Mouse (Mus musculus) layer of hippocampus, adult 18-20 months (tissue): ENCODE results near the gene Tmppe. TPM values are rescaled to one million over a fixed set of nuclear protein-coding genes. Genes with fewer than 3 reads are reported as not detected.
"Not testable (repeated sequence)": the region's sequence is repeated elsewhere in the genome, so short reads cannot be mapped to it uniquely, and the experiment has no call there.

Experiments
- DNase-seq, 2 experiments: peaks; one replicate each; pipeline ENCODE4 v3.0.0; 2022; ENCODE audit warnings: low spot score in 2 of 2
- total RNA-seq, 2 experiments: library from RNA; stranded (reverse); gene quantifications; 2 replicates each; pipeline ENCODE4 v1.2.3; 2021

The Tmppe gene
- total RNA-seq, 2 experiments from 2014 or later: 11.3 to 11.6 TPM

DNA sequence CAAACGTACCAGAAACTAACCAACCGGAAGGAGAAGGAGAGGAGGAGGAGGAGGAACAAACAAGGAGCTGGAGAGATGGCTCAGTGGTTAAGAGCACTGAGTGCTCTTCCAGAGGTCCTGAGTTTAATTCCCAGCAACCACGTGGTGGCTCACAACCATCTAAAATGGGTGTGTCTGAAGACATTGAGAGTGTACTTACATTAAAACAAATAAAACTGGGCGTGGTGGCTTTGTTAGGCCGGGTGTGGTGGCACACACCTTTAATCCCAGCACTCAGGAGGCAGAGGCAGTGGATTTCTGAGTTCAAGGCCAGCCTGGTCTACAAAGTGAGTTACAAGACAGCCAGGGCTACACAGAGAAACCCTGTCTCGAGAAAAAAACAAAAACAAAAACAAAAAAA is 6.8 kb upstream of the Tmppe start:
- DNase-seq: not testable (repeated sequence)

DNA sequence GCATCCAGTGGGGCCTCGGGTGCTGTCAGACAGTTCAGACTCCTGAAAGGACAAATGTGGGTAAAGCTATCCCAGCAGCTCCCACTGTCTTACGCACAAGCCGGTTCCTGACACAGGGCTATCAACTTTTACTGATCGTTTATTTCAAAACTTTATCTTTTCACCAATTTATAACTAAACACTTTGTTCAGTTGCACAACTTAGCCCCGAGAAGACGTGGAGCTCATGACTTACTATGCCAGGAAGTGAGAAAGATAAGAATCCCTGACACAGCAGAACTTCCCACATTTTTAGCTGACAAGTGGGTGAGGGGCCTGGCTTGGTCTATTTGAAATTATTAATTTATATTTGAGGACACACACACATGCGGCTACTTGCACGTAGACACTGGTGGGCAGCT is 6.2 kb upstream of the Tmppe start:
- no peak for DNase-seq

DNA sequence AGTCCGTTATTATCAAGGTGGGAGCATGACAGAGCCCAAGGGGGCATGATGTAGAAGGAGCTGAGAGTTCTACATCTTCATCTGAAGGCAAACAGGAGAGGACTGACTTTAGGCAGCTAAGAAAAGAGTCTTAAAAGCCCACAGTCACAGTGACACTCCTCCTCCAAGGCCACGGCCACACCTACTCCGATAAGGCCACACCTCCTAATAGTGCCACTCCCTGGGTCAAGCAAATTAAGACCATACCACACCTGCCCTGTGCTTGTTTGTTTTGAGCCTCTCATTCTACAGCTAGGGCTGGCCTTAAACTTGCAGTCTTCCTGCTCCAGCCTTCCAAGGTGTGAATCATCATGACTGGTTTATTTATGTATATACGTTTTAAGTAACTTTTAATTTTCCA is 5.6 kb upstream of the Tmppe start:
- DNase-seq: no peak

DNA sequence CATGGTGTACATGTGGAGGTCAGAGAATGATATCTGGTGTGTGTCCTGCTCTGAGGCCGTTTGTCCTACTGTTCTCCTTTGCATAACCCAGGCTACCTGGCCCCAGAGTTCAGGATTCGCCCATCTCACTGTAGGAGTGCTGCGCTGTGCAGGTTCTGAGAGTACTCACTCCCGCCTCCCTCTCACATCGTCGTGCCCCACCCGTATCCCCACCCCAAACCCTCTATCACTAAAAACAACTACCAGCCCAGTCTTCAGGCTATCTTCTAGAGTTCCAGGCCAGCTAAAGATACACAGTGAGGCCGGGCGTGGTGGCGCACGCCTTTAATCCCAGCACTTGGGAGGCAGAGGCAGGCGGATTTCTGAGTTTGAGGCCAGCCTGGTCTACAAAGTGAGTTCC is 1.2 kb upstream of the Tmppe start:
- DNase-seq: no peak

DNA sequence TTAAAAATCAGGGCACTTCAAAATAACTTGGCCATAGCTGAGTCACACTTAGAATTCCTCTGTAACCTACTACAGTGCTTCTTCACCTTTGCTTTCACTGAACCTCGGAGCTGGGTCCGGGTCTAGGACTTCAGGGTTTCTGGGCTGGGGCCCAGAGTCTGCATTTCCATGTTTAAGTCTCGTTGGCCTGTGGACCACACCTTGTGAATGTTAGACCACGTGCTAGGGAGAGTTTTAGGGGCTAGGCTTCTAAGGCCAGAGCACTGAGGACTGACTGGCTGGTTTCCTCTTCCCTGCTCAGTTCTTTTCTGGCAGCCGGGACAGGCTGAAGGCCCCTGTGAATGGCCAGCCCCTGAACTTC is 337 bp upstream of the Tmppe start:
- no peak for DNase-seq

DNA sequence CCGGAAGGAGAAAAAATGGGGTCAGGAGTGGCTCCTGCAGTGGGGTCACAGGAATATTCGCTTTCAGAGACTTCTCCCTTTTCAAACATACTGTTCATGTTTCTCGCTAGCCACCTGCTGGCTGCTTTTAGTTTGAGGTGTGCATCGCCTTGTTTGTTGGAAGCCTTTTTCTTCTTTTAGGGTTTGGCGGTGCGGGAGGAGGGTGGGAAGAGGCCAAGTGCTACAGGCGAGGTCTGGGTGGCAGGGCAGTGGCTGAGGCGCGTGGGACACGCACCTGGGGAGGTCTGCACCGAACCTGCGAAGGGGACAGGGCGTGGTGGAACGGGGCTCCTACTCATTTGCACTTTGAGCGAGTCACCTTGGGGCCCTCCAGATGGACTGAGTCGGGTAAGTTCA is 778 bp downstream of the Tmppe start:
- DNase-seq: no peak

DNA sequence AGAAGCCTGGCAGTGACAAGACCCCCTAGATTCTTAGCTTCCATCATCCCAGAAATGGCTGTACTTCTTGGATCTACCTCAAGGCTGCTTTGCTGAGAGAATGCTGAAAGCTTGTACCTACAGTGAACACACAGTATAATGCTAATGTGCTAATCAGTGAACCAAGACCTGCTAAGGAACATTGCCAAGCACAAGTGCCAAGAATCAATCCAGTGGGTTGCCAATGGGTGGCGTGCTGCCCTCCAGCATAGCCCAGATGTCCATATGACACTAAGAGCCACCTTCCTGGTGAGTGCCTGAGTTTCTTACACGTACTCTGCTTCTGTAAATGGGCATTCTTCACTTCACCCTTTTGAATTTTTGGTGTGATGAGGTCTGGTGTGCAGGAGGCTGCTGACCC is 6.8 kb downstream of the Tmppe start:
- no peak for DNase-seq

DNA sequence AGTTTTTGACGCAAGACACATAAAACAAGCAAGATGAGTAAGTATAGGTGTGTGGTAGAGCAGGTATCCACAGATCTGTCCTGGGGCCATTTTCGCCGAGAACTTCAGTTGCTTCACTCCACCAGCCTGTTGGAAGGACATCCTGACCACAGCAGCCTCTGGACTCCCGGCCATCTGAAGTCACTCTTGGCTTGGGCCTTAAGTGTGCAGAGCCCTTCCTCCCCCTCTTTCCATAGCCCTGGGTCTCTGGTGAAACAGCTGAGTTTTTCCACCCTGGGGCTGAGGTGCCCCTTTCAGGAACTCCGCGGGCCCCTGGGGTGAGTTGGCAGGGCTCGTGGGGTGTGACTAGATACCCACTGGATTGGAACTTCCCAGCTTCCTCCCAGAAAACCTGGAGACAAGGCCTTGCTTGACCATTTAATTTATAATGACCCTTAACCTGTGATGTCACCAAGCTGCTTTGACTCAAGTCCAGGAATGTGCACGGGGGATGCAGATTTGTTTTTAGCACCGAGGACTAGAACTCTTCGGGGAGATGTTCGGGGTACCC is 9.5 kb downstream of the Tmppe start:
- DNase-seq: no peak

DNA sequence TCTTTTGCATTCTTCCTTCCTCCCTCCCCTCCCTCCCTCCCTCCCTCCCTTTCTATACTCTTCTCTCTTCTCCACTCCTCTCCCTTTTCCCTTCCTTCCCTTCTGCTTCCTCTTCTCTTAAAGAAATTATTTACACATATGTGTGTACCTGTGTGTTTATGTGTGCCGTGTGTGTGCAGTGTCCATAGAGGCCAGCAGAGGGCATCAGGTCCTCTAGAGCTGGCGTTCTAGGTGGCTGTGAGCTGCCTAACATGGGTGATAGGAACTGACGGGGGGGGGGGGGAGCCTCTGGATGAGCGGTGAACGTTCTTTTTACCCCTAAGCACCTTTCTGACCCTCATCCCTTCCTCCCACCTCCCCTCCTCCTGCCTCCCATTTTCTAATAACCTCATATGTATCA is 10.4 kb downstream of the Tmppe start:
- no peak for DNase-seq

DNA sequence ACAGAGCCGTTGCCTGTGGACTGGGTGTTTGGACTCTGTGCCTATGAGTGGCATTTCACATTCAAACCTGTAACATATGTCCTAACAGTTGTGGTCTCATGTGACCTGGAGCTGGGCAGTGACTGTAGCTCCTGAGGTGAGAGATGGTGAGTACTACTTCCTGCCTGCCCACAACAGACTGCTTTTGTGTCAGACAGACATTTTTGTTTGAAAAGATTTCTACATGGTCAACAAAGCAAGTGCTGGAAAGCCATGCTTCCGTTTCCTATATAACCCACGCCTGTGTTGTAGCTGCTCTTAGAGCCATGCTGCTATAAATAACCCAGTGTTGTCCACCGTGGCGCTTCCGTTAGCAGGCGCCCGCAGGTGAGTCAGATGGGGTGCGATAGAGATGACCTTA is 11.5 kb downstream of the Tmppe start:
- no peak for DNase-seq

DNA sequence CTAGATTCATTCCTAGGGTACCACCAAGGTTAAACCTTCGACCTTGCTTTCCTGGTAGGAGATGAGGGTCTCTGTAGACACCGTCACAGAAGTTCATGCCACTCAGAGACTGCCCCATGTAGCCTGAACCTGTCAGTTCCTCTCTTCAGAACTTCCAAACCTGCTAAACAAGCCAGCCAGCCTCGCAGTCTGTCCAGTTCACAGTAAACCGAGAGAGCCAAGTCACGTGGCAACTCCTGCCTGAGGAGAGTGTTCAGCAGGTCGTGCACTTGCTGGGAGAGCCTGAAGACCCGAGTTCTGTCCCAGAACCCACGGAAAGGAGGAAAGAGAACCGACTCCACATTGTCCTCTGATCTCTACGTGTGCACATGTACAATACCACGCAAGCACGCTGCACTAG is 13.0 kb downstream of the Tmppe start:
- DNase-seq: no peak

DNA sequence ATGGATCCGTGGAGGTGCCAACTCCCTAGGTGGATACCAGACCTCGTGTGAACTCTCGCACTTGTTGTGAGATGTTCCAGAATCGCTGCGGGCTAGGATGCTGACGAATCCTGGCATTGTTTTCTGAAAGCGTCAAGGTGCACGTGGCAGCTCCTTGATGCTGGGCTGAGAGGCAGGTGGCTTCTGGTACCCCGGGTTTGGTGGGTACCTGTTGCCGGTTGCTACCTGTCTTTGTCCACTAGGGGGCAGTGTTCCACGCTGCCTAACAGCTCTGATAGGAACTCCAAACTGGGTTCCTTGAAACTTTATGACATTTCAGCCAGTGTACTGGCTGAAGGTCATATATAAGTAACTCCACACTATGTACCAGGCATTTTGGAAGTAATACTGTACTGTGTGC is 14.8 kb downstream of the Tmppe start:
- DNase-seq: peak in 1 of 2 experiments; percentile 22

DNA sequence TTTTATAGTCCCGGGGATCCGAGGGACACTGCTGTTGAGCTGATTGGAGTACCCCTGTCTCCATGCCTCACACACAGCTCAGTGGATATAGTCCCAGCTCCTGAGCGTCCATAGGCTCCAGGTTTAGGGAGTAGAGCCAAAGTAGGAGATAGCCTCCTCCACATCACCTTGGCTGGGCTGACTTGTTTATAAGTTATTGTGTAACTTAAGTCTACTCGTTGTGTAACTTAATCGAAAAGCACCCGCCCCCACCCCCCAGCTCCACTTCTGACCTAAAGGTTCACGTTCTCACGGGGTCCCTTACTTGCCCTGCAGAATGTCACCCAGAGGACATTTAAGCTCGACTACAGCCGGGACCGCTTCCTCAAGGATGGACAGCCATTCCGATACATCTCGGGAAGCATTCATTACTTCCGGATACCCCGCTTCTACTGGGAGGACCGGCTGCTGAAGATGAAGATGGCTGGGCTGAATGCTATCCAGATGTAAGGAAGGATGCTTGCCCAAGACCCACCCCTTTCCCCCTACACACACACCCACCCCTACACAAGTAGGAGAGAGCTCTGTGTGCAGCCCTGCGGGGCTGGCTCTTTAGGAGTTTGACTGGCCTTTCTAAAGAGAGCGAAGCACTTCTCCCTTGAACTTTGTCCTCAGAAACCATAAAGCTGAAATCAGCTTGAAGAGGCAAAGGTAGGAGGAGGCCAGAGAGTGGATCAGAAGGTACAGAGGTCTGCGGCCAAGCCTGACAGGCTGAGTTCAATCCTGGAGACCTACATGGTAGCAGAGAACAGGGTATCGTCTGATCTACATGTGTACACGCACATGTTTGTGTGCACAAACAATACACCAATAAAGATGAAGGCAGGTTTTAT is 16.0 kb downstream of the Tmppe start:
- no peak for DNase-seq

DNA sequence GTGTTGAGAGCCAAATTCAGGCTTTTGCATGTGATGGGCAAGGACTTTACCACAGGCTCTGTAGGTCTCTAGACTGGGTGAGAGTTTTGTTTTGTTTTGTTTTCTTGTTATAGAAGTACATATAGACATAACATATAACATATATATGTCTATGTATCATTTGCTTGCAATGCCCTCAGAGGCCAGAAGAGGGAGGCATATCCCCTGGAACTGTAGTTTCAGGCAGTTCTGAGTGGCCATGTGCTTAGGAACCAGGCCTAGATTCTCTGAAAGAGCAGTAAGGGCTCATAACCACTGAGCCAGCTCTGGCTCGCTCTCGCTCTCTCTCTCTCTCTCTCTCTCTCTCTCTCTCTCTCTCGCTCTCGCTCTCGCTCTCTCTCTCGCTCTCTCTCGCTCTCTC is 17.3 kb downstream of the Tmppe start:
- DNase-seq: no peak

DNA sequence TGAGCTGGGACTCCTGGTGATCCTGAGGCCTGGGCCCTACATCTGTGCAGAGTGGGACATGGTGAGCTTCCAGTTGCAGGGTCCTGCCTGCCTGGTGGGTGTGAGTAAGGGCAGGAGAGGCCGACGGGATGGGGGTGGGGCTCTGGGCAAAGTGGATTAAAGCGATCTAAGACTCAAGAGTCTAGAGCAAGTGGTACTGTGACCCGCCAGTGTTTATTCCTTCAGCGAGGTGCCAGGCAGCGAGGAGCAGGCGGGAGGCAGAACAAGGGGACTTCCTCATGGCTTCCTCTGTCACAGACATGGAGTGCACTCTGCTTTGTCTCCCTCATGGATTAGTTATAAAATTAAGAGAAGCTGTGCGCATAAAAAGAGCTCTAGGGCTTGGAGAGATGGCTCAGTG is 19.5 kb downstream of the Tmppe start:
- DNase-seq: no peak

DNA sequence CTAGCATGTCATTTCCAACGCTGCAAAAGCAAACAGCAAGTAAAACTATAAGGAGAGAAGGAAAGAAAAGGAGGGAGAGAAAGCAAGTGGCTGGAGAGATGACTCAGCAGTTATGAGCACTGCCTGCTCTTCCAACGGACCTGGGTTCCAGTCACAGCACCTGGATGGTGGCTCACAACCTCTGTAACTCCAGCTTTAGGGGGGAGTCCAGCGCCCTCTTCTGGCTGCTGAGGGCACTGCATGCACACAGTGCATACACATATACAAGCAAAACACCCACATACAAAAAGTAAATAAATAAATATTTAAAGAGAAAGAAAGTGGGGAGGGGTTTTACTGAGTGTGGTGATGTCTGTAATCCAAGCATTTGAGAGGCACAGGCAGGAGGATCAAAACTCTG is 20.1 kb downstream of the Tmppe start:
- no peak for DNase-seq

DNA sequence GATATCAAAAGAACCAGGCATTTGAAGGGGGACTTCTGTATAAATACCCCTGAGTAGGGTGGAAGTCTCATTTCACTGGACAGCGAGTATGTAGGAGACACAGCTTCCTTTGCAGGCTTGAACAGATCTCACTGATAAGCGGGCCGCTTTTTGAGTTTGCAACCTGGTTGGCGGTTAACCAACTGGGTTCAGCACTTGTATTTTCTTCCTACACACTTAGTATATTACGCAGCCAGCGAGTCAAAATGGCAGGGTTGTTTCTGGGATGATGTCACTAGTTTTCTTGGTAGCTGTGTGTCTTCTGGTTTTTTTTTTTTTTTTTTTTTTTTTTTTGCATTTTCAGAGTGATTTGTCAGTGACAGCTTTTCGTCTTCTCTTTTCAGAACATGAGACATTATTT is 20.9 kb downstream of the Tmppe start:
- no peak for DNase-seq

DNA sequence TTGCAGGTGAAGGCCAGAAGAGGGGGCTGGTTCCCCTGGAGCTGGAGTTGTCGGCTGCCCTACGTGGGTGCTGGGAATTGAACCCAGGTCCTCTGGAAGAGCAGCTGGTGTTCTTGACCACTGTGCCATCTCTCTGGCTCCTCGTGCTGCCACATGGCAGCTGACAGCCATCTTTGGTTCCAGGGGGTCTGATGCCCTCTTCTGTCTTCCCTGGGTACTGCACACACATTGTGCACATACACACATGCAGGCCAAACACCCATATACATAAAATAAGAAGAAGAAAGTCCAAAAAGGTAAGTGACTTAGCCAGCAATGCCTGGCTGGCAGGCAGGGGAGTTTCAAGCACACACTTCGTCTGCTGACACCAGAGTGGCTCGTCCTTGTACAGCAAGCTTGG is 24.7 kb downstream of the Tmppe start:
- DNase-seq: no peak

DNA sequence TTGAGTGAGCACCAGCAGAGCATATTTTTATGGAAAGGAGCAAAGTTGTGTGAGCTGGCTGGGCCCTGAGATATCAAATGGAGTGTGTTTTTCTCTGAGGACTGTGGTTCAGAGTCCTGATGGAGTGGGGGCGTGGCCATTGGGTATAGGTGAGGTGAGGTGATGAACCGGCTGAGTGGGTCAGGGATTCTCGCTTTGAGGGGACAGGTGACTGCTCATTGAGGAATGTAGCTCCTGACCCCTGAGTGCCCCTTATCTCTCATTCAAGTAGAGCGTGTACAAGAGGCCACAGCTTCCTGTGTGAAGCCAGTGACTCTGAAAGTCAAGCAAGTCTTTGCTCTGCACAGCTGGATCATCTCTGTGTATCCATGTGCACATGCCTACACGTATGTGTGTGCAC is 25.3 kb downstream of the Tmppe start:
- no peak for DNase-seq

DNA sequence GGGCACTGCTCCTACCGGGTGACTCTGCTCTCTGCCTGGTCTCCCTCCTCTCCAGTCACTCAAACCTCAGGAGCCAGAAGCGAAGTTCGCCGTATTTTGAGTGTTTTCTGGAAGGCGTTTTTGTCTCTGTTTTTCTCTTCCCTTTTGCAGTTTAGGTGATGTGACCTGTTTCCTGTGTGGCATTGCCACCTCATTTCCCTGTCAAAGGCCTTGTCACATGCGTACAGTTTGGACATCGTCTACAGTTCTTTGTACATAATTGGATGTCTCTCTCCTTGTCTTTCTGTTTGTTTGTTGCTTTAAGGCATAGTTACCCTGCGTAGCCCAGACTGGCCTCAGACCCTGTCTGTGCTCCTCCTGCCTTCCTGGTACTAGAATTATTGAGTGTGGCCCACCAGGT is 26.5 kb downstream of the Tmppe start:
- DNase-seq: no peak

DNA sequence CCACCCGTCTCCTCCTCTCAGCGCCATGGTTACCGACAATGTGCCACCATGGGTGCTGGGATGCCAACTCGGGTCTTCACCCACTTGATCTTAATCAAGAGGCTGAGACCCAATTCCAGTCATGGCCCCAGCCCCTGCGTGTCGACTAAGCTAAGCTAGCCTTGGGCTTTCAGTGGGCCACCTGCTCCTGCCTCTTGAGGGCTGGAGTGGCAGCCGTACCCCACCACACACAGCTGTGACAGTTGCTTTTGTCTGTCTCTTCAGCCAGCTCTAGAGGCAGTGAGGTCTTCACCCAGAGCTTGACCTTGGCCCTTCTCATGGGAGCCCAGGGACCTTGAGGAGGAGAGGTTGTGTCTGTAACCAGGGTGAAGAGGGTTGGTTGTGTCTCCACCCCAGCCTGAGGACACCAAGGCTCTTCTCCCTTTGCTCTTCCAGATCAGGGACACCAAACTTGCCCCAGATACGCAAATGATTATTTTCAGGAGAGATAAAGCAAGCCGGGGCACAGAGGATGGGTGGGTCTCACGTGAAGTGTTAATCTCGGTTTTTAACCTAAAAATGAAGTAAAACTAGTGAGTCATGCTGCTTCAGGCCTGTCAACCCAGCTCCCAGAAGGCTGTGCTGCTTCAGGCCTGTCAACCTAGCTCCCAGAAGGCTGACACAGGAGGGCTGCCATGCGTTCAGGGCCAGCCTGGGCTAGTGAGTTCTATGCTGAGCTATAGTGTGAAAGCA is 27.4 kb downstream of the Tmppe start:
- DNase-seq: no peak

DNA sequence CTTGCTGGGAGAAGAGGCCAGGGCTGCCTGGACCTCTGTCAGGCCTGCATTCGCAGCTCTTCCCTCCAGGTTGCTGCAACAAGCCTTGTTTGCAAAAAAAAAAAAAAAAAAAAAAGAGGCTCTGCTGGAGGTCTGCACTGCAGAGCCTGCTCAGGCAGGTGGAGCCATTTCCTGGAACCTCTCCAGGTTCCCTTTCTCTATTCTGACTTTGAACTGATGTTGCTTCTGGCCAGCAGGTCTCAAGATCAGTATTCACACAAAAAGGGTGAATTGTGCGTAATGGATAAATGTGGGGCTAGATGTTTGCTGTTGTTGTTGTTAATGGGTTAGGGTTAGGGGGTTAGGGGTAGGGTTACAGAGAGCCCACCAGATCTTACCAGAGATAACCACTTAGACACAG is 34.8 kb downstream of the Tmppe start:
- DNase-seq: no peak

DNA sequence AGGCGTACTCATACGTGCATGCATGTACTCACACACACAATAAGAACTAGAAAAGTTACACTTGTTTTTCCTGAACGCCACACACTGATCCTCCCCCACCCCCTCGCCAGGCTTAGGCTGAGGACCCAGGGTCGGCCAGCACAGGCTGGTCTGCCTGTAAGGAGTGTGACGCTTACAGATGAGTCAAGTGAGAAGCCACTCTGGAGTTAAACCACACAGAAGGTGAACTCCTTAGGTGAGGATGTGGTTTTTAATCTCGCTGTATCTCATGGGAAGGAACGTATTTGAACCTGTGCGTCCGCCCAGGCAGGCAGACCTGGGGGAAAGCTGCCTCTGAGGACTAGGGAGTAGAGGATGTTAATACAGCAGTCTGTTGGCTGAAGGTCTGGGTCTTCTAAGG is 39.6 kb downstream of the Tmppe start:
- no peak for DNase-seq
